Mouse (Mus musculus): ENCODE measurements around the gene Lmf1.

GRCm38 (mm10) chr17:25538945-25539875, 39.7 kb upstream of the Lmf1 start:
- TF ChIP-seq CTCF (conservative IDR thresholded peaks at IDR 0.05; ENCODE audit: low read length) (no peak), POU5F1 (IDR thresholded peaks at IDR 0.05; ENCODE audit: borderline replicate concordance, low read length) (no peak), NANOG (IDR thresholded peaks at IDR 0.05; ENCODE audit: borderline replicate concordance, low read length) (no peak)

All from E14TG2a.4 (cell line).